In the genomic region with DNA sequence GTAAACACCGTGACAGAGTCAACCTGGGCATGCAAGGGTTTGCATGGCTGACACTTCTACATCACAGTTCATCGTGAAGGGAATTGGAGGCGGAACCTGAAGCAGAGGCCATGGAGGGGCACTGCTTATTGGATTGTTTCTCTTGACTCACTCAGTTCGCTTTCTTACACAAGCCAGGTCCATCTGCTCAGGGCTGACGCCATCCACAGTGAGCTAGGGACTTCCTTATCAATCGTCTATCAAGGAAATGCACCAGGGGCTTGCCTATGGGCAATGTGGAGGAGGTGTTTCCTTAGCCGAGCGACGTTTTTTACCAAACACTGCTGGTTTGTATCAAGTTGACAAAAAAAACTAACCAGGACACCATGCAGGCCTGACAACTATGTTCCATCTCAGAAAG, we compare ENCODE assay signal across 20 mouse cellular contexts. TPM values are rescaled to one million over a fixed set of nuclear protein-coding genes. Genes with fewer than 3 reads are reported as not detected.
DNase-seq lines count a peak whose midpoint lies in the region; ATAC-seq lines count a peak whose summit lies in the region.
"Had no signal": no experiment of that assay in that cellular context is flagged by ENCODE, and none has a peak within 500 bp of the region (broad histone marks: within the 10 kb centered on the region; RNA-seq: fewer than 3 reads in every experiment).

No protein-coding gene starts in this region.

- 0 out of 2 replicates have a peak, but pooled peaks cover 3% of the 10 kb centered on the region for H3K36me3 ChIP-seq in heart, embryonic 15.5 days
- no peaks in the 10 kb centered on the region for H3K36me3 ChIP-seq in kidney, embryonic 15.5 days
- H3K36me3 ChIP-seq: neural tube, embryonic 12.5 days had no signal

- H3K4me2 ChIP-seq in heart, embryonic 15.5 days, result no peak overlapping the region
- H3K4me2 ChIP-seq in kidney, embryonic 15.5 days, result no peak overlapping the region
- H3K4me2 ChIP-seq: limb, embryonic 13.5 days; neural tube, embryonic 12.5 days had no signal

- H3K4me3 ChIP-seq in heart, embryonic 15.5 days, result no peak overlapping the region
- H3K4me3 ChIP-seq in kidney, embryonic 15.5 days (replicated peaks), result no peak overlapping the region
- H3K4me3 ChIP-seq: embryonic facial prominence, embryonic 10.5 days; limb, embryonic 13.5 days; megakaryocyte, embryonic 14.5 days; neural tube, embryonic 12.5 days had no signal

- no peaks in the 10 kb centered on the region for H3K27me3 ChIP-seq in heart, embryonic 15.5 days
- H3K27me3 ChIP-seq in kidney, embryonic 15.5 days, result no peaks in the 10 kb centered on the region
- H3K27me3 ChIP-seq: limb, embryonic 13.5 days; megakaryocyte, embryonic 14.5 days; neural tube, embryonic 12.5 days had no signal

- WGBS in heart, embryonic 15.5 days, result 57% methylated on average over 9 of the region's 9 CpGs
- 74% methylated on average over 9 of the region's 9 CpGs for WGBS in kidney, embryonic 15.5 days

- no peak overlapping the region for H3K9ac ChIP-seq in heart, embryonic 15.5 days
- H3K9ac ChIP-seq in kidney, embryonic 15.5 days, result no peak overlapping the region
- H3K9ac ChIP-seq: limb, embryonic 13.5 days; neural tube, embryonic 12.5 days had no signal

- ATAC-seq in heart, embryonic 15.5 days (replicated peaks; ENCODE audit: insufficient number of reproducible peaks, insufficient read depth, low FRiP score, low read depth), result peak; percentile 12; the same call in 1 of the 2 replicates
- ATAC-seq in inflammation-experienced regulatory T-cells, adult 6 months, result peak; percentile 81
- ATAC-seq in megakaryocyte progenitor cell, adult 5-6 weeks (replicated peaks; ENCODE audit: poor library complexity), result peak; percentile 74
- ATAC-seq in kidney, embryonic 15.5 days (replicated peaks; ENCODE audit: low FRiP score), result no peak
- ATAC-seq: forebrain, embryonic 14.5 days had no signal

- peaks cover 15% of the 10 kb centered on the region for H3K4me1 ChIP-seq in heart, embryonic 15.5 days (replicated peaks)
- H3K4me1 ChIP-seq in kidney, embryonic 15.5 days, result peaks cover 9% of the 10 kb centered on the region; the same call in 1 of the 2 replicates
- H3K4me1 ChIP-seq: neural tube, embryonic 12.5 days had no signal

- no peak for DNase-seq in heart, postnatal 36 days
- DNase-seq in MN1 (ENCODE audit: low spot score), result peak; percentile 66
- DNase-seq in adrenal gland, adult 2 months, result no peak
- DNase-seq in thymus, postnatal 25 days, result no peak
- DNase-seq: adrenal gland, postnatal 10 days; cerebellum, adult 11 months; cerebellum, postnatal 36 days; kidney, adult 18-20 months; kidney, postnatal 25 days; layer of hippocampus, adult 9-11 months; right cerebral cortex, postnatal 25 days had no signal

- no peak overlapping the region for H3K27ac ChIP-seq in heart, embryonic 15.5 days
- H3K27ac ChIP-seq in kidney, embryonic 15.5 days, result no peak overlapping the region
- H3K27ac ChIP-seq: embryonic facial prominence, embryonic 10.5 days; limb, embryonic 13.5 days; neural tube, embryonic 12.5 days had no signal

- intact Hi-C loops in heart, postnatal 36 days (cut with DNase I), result no loop called here

- no peaks in the 10 kb centered on the region for H3K9me3 ChIP-seq in heart, embryonic 15.5 days (replicated peaks)
- H3K9me3 ChIP-seq in kidney, embryonic 15.5 days (replicated peaks), result no peaks in the 10 kb centered on the region
- H3K9me3 ChIP-seq: embryonic facial prominence, embryonic 10.5 days; limb, embryonic 13.5 days; neural tube, embryonic 12.5 days had no signal

RNA-seq across cellular contexts. Expression of gene Wbp4, which starts 18.0 kb away (rescaled TPM):
- polyA plus RNA-seq in heart, embryonic 15.5 days (2015; fragmentation: Nextera tagmentation; extraction: Ambion mirVana), result 24.0 and 25.7 TPM in 2 replicates
- total RNA-seq in heart, postnatal 36 days (2021), result 10 to 100 TPM; 20.7 to 22.0 TPM
- 10 to 100 TPM; 28.3 to 31.3 (median 30.8) TPM for polyA plus RNA-seq in inflammation-experienced regulatory T-cells, adult 6 months (2017; shearing (Covaris generic))
- 33.6 and 34.2 TPM in 2 replicates for total RNA-seq in megakaryocyte progenitor cell, adult 5-6 weeks (2015)
- 50.2 and 84.2 TPM in 2 replicates for total RNA-seq in megakaryocyte progenitor cell, adult 5-6 weeks (2017)
- total RNA-seq in adrenal gland, adult 2 months (2021), result 10 to 100 TPM; 37.9 to 41.6 TPM
- polyA plus RNA-seq in adrenal gland, adult 2 months (2012; rRNA removed), result 4.5 and 5.0 TPM in 2 replicates
- polyA plus RNA-seq in kidney, embryonic 15.5 days (2015; fragmentation: Nextera tagmentation; extraction: Ambion mirVana), result 40.8 and 41.2 TPM in 2 replicates

RNA-seq across cellular contexts. Expression of gene Elf1, which starts 18.3 kb away (rescaled TPM):
- 7.8 and 12.4 TPM in 2 replicates for polyA plus RNA-seq in heart, embryonic 15.5 days (2015; fragmentation: Nextera tagmentation; extraction: Ambion mirVana)
- total RNA-seq in heart, postnatal 36 days (2021), result 10 to 100 TPM; 13.8 to 17.4 TPM
- 100 to 1,000 TPM; 128 to 177 (median 141) TPM for polyA plus RNA-seq in inflammation-experienced regulatory T-cells, adult 6 months (2017; shearing (Covaris generic))
- total RNA-seq in megakaryocyte progenitor cell, adult 5-6 weeks (2015), result 96.8 and 98.3 TPM in 2 replicates
- total RNA-seq in megakaryocyte progenitor cell, adult 5-6 weeks (2017), result 178 and 189 TPM in 2 replicates
- 10 to 100 TPM; 18.0 to 26.6 TPM for total RNA-seq in adrenal gland, adult 2 months (2021)
- 6.5 and 7.5 TPM in 2 replicates for polyA plus RNA-seq in adrenal gland, adult 2 months (2012; rRNA removed)
- polyA plus RNA-seq in kidney, embryonic 15.5 days (2015; fragmentation: Nextera tagmentation; extraction: Ambion mirVana), result 13.7 and 14.7 TPM in 2 replicates

RNA-seq across cellular contexts. Expression of gene Kbtbd6, which starts 47.7 kb away (rescaled TPM):
- 1.6 and 2.0 TPM in 2 replicates for polyA plus RNA-seq in heart, embryonic 15.5 days (2015; fragmentation: Nextera tagmentation; extraction: Ambion mirVana)
- total RNA-seq in heart, postnatal 36 days (2021), result under 1 TPM; 0.16 to 0.17 TPM
- polyA plus RNA-seq in inflammation-experienced regulatory T-cells, adult 6 months (2017; shearing (Covaris generic)), result under 1 TPM in 1 of 3 experiments, not detected in 2; 0.92 TPM
- 4.7 and 5.7 TPM in 2 replicates for total RNA-seq in megakaryocyte progenitor cell, adult 5-6 weeks (2015)
- 5.1 and 6.6 TPM in 2 replicates for total RNA-seq in megakaryocyte progenitor cell, adult 5-6 weeks (2017)
- total RNA-seq in adrenal gland, adult 2 months (2021), result under 1 TPM; 0.12 to 0.28 TPM
- polyA plus RNA-seq in adrenal gland, adult 2 months (2012; rRNA removed), result 0.51 and 0.55 TPM in 2 replicates
- polyA plus RNA-seq in kidney, embryonic 15.5 days (2015; fragmentation: Nextera tagmentation; extraction: Ambion mirVana), result 3.5 and 3.7 TPM in 2 replicates
